Mouse (Mus musculus) embryo, embryonic 11 days (tissue): ENCODE results near the gene Il27ra.

Source experiments
- DNase-seq: peaks from one replicate; pipeline ENCODE4 v3.0.0-alpha.2; 2015

The Il27ra gene

DNA sequence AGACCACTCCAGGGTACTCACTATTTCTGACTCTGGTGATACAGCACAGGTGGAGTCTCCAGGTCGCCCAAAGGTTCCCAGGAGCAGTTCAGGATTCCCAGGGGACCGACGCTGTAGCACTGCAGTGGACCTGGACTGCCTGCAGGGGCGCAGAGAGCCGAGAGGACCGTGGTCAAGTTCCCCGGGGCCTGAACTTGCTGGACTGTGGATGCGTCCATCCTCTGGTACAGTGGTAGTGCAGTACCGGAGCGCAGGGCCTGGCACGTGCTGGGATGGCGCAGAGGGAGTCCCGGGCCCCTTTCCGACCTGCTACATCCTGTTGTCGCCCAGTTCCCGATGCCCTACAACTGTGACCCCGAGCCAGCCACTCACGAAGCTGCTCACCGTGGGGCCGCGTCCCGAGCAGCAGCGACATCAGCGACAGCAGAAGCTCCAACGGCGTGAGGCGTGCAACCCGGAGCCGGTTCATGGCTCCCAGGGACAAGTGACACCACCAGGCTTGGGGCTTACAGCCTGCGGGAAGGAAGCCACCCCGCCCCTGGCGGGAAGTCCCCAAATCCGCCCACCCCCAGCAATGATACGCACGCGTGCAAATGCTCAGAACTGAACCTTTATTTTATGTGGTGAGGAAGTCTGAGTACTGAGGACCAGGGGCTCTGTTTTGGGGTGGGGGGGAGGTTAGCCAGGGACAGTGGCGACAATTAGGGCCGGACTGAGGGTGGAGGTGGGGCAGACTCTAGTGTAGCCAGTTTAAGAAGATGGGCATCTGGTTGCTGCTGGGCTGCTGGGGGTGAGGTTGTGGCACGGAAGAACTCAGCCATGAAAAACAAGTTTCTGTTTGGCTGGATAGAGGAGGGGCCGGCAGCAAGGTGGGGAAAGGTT is at the start of gene Il27ra:
Il27ra (minus strand) TSS at position 524 of the 882 bp plus-strand sequence.
- peak; percentile 86 for DNase-seq

DNA sequence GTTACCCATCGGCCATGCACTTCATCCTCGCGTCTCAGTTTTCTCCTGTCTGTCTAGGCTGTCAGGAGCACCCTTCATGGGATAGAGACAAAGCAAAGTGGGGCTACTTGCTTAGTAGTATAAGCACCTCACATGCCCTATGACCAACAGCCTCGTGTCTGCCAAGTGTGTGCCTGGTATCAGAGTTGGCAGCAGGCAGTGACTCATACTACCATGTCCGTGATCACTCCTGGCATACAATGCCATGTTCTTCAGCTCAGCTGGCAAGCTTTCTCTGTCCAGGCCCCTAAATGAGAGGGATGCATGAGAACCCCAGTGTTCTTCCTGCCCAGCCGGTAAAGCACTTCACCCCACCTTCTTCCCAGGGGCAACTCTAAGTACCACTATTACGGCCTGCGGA is 48.2 kb upstream of the Il27ra start:
- no peak for DNase-seq

DNA sequence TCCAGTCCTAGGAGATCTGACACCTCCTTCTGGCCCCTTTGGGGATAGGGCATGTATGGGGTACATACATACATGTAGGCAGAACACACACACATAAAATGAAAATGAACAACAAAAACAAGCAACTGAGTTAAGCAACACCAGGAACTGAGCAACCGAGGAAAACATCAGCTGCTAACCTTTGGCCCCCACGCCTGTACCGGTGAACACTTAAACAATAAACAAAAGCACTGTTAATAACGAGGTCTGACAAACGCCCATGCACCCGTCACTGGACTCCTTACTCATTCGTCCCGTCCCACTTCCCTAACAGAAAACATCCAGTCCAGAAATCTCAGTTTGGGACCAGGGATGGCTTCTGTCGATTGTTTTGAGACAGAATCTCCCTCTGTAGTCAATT is 46.9 kb upstream of the Il27ra start:
- DNase-seq, result no peak

DNA sequence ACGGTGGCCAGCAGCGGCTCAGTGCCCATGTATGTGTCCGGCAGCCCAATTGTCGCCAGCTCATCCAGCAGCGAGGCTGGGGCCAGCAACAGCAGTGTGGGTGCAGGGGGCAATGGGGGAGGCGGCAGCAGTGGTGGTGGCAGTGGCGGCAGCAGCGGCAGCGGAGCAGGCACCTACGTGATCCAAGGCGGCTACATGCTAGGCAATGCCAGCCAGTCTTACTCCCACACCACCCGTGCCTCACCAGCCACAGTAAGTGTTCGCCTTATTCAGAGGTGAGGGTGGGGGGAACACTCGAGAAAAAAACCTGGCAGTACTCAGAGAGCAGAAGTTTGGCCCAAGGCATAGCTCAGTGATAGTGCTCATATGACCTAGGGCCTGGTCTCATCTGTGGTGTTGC is 45.4 kb upstream of the Il27ra start:
- DNase-seq, result no peak

DNA sequence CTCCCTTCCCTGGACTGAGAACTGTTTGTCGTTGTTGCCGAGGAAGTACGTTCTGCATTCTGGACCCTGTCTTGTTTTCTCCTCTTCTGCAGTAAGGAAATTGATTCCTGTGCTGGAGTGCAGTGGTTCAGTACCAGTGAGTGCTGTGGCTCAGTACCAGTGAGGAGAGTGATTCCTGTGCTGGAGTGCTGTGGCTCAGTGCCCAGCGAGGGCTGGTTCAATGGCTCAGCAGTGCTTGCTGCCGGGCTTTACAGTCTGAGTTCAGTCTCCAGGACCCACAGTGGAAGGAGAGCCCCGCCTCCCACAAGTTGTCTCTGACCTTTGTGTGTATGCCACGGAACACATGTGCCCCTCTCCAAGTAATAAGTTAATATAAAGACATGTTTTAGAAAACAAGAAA is 44.8 kb upstream of the Il27ra start:
- DNase-seq, result no peak

DNA sequence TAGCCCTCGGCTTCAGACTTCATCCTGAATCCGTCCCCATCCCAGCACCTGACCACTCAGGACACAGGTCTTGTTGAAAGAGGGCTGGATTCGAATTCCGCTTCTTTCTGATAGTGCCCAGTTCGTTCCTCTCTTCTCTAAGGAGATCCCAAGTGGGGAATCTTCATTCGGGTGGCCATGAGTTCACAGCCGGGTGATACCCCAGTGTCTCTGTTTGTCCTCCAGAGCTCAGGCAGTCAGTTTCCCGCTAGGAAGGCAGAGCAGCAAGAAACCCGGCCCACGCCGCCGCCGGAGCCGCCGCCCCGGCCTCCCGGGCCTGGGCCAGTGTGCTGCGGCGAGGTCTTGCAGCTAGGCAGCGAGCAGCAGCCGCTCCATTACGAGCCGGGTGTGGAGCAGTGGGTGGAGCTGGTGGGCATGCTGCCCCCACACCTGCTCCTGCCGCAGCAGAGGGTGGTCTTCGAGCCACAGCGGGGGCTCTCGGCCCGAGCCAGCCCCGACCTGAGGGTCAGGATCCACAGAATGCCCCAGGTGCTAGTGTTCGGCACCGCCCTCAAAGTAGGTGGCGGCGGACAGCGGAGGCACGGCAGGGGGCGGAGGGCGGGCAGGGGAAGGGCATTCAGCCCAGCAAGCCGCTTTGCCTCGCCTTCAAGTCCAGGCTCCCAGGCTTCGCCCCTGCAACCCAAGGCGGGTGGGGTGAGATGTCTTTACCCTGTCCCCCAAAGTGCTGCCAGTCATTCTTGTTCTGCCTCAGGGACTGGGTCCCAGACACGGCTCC is 42.1 kb upstream of the Il27ra start:
- DNase-seq, result peak; percentile 35

DNA sequence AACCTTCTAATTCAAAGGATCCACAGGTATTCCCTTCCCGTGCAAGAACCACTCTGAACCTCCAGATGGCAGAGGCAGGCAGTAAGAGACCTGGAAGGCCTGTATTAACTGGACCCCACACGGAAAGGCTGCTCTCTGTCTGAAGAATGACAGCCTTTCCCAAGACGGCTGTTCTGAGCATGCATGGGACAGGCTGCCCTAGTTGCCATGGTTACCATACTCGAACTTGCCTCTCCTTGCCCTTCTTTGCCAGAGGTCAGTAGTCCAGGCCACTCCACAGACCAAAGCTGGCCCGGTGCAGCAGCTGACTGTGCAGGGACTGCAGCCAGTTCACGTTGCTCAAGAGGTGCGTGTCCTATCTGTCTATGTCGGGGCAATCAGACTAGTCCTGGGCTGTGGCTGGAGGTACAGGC is 41.4 kb upstream of the Il27ra start:
- DNase-seq, result peak; percentile 67

DNA sequence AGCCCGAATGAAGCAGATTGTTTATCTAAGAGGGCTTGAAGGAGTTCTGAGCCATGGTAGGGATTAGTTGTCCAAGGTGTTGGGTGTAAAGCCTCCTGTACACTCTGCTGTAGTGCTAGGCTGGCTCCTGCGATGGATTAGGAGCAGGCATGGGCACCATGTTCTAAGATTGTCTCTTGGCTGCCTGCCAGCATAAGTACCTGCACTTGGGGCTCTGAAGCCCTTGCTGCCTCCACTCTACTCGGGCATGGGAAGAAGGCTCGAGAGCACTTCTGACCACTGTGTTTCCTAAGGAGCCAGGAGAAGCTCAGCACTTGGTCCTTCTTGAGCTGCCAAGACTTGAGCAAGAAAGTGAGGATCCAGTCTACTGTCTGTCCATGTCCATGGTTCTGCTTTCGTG is 36.8 kb upstream of the Il27ra start:
- no peak for DNase-seq

DNA sequence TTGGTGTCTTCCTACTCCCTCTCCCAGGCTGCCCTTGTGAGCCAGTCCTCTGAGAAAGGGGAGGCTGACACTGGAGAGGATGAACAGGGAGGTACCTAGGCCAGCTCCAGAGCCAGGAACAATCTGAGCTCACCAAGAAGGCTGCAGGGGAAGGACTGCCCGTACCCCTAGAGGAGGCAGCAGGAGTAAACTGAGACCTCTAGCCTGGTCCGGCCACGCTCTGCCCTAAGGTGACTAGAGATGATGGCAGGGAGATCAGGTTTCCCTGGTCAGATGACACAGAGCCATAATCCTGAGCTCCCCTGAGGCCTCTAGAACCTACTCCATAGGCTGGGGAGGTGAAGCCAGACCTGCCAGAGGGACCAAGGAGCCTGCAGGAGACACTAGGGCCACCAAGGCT is 34.5 kb upstream of the Il27ra start:
- DNase-seq, result no peak

DNA sequence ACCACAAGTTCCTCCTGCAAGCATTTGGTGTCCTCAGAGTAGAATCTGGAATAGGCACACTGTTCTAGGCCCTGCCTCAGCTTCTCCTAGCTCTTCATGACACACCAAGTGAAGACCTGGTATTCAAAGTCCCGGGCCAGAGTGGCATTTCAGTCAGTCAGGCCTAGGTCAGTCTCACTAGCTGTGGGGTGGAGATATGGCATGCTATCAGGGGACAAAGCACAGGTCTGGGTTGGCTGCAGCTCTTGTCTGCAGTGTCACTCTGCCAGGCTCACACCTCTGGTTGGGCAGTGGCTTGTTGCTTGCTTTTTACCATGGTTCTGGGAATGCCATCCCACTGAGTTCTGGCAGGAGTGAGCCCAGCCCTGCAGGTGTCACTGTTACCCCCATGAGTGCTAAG is 34.0 kb upstream of the Il27ra start:
- DNase-seq, result no peak

DNA sequence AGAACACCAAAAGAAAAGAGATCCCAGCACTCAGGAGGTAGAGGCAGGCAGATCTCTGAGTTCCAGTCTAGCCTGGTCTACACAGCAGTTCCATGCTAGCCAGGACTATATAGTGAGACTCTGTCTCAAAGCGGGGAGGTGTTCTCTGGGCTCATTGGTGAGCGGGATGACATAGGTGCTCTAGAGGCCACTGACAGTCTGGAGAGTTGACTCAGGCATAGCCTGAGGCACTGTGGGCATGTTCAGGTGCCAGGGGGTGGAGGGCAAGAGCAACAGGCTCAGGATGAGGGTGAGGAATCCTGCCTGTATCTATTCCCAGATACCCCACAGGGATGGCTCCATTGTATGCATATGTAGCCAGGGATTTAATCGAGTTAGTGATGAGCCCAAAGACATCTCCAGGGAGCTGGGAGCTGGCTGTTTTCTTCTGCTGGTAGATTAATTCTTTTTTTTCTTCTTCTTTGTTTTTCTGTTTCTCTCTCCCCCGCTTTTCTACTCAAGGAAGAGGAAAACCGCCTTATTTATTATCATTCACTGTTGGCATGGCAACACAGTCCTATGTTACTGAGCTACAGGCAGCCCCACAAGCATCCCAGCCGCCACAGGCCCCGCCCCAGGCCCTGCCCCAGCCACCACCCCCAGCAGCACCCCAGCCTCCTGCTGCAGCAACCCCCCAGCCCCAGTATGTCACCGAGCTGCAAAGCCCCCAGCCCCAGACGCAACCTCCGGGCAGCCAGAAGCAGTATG is 31.0 kb upstream of the Il27ra start:
- DNase-seq, result no peak

DNA sequence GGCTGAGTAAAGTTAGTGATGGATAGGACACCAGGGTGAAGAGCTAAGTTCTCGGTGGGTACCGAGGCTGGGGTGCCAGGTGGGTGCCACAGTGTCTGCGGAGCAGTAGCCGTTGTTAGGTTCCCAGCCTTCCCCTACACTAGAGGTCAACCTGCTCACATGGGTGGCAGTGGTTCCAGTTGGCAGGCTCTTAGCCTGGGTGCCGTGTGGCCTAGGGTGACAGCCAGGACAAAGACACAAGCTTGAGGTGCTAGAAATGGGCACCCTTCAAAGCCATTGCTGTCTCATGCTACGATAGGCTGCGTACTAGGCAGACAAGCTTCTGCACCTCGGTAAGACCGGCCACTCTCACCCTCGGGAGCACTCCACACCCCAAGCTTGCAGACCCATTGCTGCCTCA is 29.9 kb upstream of the Il27ra start:
- DNase-seq, result no peak

DNA sequence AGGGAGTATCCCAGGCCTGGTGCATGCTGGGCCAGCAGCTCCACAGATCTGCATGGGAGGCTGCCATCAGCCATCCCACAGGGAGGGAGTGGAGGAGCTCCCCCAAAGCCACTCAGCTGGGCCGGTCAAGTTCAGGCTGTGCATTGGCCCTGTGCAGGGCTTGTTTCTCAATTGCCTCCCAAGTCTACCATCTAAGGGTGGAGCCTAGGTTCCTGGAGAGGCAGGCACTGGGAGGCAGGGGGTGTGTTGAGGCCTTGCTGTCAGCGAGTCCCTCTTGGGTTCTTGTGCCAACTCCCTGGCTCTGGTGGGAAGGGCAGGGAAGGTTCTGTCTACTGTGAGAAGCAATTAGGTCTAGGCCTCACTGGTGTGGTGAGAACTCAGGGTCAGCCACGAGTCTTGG is 29.5 kb upstream of the Il27ra start:
- DNase-seq, result no peak

DNA sequence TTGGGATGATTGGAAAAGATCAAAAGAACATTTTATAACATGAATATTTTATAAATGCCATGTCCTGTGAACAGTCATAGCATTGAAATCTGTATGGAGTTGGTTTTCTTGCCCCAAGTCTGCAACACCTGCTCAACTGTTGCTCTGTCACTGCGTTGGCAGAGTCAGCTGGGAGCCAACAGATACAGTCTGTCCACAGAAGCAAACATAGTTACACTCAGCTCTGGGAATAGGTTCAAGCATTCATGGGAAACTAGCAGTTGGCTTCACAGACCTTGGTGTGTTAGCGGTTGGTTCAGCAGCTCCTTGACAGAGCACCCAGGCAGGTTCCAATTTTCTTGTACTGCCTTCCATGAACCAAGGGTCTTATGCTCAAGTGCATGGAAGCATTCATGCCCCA is 28.3 kb upstream of the Il27ra start:
- DNase-seq, result no peak

DNA sequence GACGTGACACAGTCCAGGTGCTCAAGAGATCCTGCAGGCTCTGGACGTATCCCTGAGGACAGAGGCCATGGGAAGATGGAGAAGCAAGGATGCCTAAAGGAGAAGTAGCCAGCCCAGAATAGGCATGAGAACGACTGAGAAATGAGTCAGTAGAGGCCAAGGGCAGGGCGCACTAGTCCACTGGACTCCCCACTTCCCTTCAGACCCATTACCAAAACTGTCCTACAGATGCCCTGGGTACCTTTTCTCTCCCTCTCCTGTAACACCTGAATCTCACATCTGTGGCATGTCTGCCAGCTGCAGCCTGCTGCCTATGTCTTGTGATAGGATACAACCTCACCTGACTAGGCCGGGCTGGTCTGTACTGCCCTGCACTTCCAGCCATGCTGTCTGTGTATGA is 27.9 kb upstream of the Il27ra start:
- DNase-seq, result no peak

DNA sequence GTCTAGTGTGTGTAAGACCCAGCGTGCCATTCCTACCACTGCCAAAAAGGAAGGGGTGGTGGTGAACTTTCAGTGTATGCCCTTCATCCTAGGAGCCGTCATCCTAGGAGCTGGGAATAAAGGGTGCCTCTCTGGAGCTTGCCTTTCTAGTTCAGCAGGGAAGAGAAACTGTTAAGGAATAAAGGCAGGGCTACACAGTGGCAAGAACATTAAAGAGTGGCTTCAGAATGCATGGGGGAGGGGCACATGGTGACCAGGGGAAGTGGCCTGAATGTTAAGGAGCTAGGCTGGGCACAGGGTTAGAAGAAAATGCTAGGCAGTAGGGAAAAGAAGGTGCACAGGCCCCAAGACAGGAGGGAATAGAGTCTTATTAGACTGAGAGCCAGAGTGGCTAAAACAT is 27.4 kb upstream of the Il27ra start:
- no peak for DNase-seq

DNA sequence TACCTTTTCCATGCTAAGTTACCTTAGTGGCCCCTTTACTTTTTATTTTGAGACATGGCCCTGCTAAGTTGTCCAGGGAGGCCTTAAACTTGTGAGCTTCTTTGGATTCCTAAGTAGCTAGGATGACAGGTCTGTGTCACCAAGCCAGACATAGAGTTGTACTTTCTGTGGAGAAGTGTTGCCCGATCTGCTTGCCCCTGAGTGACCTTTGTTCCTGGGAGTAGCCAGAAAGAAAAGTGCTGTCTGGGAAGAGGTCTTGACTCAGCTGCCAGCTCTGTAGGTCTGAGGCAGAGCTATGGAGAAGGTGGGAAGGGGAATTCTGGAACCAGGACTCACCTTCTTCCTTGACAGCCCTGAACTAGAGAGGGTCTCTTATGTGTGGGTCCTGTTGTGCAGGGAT is 26.8 kb upstream of the Il27ra start:
- DNase-seq, result no peak

DNA sequence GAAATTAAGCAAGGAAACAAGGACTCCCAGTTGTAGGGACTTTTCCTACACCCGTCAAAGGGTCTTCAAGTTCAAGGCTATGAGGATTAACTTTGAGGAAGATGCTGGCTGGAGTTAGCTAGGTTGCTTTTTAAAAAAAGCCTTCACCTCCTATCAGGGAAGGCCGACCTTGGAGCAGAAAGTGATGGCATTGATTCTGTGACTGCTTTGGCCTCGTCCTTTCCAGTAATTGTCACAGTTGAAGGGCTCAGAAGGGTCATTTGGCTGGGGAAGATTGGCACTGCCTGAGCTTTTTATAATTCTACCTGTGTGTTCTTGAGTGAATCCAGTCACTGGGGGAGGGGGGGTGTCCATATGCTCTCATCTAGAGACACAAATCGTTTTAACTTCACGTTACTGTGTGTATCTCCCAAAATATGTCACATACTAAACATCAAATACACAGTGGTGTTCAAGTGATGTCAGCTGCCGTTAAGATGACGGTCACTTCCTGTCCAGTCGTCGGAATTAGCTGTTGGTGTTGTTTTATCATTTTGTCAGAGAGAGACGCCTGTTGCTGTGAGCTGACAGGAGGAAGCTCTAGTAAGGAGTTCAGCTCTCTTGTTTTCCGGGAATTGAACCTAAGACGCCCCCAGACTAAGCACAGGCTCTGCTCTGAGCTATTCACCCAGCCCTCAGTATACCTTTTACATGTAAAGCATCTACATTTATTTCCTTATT is 26.1 kb upstream of the Il27ra start:
- no peak for DNase-seq

DNA sequence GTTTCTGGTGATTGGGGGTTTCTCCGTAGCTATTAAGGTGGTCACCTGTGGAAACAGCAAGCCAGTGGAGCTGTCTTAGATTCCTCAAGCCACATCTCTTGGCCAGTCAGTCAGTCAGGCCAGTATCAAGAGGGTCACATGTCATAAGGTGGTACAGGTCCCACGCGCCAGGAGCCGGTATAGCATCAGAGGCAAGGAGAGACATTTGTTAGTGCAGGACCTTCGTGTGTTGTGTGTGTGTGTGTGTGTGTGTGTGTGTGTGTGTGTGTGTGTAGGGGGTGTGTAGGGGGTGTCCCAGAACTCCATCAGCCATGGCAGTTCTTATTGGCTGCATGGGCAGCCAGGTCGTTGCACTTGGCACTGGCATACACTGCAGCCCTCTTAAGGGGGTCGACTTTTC is 25.5 kb upstream of the Il27ra start:
- no peak for DNase-seq

DNA sequence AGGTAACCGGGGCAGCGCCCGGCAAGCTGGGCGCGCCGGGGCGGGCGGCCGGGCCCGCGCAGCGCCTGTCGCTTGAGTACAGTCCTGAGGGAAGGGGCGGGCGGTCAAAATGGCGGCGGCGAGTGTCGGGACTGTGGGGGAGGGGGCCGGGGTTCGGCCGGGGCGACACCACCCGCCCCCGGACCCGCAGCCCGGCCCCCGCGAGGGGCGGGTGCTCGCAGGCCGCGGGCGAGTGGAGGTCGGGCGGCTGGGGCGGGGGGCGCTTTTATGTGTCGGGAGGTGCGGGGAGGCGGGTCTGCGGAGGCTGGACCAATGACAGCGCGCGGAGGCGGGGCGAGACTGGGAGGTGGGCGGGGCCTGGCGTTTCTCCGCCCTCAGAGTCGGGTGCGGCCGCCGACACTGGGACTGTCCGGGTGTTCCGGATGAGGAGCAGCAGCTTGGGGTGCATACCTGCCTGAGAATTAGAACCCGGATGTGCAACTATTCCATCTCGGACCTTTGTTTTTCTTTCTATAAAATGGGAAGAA is 24.7 kb upstream of the Il27ra start:
- peak; percentile 94 for DNase-seq

DNA sequence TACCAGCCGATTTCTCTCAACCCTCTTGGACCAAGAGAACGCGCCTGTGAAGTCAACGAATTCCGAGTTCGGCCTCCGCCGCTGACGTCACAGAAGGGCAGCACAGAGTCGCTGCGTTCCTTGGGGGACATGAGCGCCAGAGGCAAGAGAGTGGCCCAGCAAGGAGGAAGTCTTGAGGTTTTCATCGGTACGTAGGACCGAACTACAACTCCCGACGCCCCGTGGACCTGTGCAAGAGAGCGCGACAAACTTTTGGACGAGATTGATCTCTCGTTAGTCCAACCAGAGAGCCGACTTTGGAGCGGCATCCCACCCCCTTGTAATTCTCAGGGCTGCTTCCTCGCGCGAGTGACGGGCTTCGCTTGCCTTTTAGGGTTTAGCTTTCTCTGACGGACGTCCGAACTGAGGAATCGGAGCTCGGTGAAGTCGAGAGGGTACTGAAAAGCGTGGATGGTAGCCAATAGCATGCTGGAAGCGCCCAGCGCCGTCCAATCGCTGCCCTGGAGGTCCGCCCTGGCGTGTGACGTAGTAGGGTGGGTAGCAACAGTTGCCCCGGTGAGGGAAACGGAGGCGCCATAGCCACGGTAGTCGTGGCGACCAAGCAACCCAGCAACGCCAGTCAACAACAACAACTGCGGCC is 24.0 kb upstream of the Il27ra start, which contains the start of gene Rfx1:
Rfx1 (plus strand) TSS at position 544 of the 640 bp plus-strand sequence.
- DNase-seq, result peak; percentile 99
